Mouse (Mus musculus) layer of hippocampus, adult 9-11 months (tissue): ENCODE measurements around the gene Trabd2b.

Experiments used
- DNase-seq: peaks from one replicate; pipeline ENCODE4 v3.0.0; 2022

The Trabd2b gene

DNA sequence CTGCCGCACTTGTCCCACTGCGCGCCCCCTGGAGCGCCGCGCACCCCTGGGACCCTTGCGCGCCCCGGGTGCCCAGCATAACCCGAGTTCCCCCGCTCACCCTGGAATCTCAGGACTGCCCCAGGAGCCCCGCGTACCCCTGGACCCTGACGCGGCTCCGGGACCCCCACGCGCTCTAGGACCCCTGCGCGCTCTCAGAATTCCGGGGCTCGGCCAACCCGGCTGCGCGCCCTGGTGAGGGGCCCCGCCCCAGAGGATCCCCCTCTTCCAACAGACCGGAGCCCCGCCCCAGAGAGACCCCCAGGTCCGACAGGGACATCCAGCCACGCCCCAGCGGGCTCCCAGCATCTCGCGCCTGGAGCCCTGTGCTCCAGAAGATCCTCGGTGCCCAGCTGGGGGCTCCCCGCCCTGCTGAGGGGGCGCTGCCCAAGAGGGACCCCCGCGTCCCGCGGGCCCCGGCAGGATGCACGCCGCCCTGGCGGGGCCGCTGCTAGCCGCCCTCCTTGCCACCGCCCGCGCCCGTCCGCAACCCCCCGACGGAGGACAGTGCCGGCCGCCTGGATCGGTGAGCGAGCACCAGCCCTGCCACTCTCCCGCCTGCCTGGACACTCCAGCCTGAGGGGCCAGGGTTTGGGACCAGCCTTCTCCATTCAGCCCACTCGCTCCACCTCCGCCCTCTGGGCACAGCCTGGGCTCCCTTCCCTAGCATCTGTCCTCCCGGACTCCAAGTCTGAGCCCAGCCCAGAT lies at the start of gene Trabd2b:
Gene Trabd2b, plus strand, starts transcription at position 370 of the 747 bp plus-strand sequence.
- no peak for DNase-seq

DNA sequence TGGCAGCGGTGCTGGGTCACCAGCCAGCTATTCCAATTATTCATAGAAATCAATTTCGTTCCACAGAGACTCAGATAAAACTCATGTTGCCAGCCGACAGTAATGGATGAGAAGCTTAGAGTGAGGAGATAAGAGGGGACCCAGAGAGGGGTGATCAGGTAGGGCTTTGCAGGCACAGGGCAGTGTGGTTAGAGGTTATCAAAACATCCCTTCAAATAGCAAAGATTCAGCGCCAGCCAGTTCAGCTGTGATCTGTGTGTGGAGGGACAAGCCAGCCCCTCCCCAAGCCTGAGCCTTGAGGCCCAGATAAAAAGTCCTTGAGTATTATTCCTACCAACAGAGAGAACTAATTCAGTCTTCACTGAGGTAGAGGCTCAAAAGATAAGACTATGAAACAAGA lies 49.1 kb upstream of the Trabd2b start:
- DNase-seq: no peak

DNA sequence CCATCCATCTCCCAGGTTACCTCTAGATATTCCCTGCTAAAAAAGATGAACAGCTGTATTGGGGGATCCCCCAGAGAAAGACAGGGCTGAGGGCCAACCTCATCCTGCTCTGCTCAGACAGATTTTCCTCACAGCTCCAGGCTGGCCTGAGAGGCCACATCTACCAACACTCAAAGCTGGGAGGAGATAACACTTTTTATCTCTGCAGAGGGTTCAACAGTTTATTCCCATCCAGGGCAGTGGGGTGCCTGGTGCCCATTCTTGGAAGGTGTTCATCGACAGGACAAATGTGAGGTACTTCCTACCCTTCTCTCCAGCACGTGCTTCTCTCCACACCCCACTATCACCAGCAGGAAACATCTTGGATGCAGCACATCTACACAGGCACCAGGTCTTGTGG lies 47.6 kb upstream of the Trabd2b start:
- no peak for DNase-seq

DNA sequence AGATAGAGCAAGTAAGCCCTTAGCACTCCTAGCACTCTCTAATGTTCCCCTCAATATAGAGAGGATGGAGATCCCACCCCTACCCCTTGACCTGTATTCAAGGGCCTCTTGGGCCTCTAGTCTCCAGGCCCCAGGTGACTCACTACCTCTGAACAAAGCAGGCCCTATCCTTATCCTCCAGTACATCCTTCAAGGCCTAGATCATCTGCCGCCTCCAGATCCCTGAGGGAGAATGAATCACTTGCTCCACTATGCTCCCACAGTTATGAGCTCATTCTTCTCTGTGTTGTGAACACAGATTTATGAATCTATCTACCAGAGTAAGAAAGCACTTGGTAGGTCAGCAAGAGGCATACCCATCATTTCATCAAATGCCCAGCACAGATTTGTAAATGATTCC lies 46.7 kb upstream of the Trabd2b start:
- no peak for DNase-seq

DNA sequence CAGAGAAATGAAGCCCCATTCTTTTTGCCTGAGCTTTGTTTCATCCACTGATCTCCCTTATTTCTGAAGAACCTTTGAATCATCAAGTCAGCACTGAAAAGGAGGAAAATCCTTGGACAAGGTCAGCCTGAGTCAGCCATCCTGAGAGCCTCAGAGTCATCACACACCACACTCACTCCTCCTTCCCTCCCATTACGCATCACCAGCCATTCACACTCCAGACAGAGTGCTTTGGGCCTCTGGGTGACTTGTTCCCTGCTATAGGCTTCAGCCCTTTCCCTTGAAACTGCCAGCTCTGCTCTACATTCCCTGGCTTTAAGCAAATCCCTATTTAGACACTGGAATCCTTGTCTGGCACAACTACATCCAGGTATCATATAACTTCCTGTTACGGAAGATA lies 45.2 kb upstream of the Trabd2b start:
- no peak for DNase-seq

DNA sequence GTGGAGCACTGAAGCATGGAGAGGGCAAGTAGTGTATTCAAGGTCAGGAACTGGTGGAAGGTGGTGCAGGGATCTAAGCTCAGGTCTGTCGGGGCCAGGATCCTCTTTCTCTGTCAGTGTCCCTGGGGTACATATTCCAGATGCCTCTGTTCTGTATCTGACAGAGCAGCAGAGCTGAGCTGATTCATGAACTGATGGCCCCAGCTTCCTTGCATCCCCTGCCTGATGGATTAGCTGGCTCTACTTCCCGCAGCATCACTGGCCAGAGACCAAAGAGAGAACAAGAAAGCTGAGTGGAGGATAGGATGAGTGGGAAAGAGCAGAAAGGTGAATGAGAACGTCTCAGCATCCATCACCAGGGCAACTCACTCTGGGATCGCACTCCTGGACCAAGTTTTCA lies 41.5 kb upstream of the Trabd2b start:
- DNase-seq: no peak

DNA sequence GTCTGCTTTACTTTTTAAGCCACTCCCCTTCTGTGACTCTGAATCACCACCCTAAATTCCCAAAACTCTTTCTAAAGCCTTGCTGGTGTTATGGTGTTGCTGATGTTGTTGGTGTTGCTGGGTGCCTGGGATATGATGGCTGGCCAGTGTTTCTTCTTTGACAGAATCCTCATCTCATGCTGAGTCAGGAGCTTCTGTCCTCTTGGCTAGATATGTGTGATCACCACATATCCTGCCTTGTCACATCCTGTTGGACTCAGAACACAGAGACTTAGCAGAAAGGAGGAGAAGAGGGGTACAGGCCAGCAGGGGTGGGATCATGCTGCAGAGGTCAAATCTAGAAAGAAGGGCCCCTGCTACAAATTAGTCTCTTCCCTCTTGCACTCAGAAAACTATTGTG lies 40.9 kb upstream of the Trabd2b start:
- DNase-seq: no peak

DNA sequence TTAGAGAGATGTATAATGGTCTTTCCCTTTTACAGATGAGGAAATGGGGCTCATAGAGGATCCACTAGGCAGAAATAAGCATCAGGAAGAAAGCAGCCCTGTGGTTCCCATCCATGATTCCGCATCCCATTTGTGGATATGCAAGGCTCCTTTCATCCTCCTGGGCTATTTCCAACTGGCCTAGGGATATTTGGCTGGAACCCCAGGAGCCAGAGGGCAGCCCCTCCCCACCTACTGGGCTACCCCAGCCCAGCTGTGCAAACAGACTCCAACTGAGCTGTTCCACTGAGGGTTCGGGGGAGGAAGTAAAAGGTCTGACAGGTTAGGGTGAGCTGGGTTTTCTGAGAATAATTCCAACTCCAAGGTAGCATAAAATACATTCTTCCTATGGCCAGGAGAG lies 39.5 kb upstream of the Trabd2b start:
- no peak for DNase-seq

DNA sequence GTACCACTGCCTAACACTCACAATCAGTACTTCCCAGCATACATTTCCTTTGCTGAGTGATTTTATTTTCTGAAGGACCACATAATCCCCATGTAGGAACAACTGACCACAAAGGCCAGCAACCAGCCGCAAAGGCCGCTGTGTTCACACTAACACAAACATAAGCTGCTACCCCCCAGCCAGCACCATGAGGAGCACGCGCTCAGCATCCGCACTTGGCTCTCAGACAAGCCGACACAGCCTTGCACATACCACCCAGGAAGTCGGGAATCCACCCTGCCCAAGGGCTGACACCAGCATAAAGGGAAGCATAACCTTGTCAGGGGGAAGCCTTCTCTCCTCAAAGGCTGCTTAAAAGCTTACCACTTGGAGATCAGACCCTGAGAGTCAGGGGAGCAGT lies 38.7 kb upstream of the Trabd2b start:
- DNase-seq: no peak

DNA sequence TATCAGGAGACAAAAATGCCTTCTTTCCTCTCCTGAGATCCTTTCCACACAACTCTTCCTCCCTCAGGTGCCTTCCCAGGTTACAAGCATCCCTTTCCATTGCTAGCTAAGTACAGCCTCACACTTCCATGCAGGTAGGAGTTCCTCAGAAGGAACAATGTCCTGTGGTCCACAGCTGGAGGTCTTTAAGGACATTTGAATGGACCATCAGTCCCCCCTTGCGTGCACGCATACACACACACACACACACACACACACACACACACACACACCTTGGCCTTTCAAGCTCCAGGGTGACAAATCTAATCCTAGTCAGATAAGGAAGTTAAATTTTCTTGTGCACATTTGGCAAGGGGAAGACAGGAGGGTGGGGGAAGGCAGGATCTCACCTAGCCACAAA lies 36.9 kb upstream of the Trabd2b start:
- DNase-seq: no peak

DNA sequence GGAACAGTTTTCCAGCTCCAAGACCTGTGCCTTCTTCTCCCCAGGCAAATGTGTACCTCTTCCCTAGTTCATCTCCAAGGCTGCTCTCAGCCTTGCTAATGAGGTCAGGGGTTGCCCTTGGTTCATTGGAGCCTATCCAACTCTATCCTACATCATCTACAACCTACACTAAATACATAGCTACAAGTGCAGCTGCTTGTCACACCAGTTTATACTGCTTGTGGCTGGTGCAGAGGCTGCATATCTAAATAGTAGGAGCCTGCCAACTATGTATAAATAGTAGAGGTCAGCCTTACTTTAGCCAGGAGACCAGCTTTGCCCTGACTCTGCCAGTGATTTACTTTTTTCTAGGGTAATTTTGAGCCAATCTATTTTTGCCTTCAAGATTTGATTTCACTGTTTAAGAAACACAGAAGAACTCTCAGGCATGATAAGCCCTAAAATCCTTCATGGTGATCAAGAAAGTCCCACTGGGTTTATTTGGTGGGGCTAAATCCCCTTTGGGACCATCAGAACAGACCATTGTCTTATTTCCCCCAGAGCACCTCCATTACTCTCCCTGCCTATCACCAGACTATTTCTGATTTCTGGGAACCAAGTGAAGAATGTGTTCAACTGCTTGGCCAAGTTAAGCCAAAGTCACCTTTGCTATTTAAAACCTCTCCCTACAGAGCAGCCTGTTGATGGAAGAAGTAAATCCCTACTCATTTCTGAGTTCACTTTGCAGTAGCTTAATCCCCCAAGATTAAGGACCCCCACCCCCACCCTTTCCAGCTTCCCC lies 35.4 kb upstream of the Trabd2b start:
- no peak for DNase-seq

DNA sequence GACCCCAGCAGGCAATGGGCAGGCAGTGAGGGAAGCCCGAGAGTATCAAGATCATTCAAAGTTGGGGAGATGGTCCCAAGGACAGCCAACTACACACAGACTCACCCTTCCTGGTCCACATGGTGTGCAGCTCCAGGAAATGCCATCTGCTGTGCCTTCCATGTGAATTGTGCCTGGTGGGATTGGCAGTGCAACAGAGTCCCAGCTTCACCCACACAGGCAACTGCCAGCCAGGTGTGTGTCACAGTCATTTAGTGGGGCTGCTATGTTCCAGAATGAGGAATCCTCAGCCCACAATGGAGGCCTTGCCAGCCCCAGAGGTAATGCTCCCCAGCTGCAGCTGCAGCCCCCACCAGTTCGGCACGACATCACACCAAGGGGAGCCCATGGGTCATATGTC lies 33.8 kb upstream of the Trabd2b start:
- peak; percentile 80 for DNase-seq

DNA sequence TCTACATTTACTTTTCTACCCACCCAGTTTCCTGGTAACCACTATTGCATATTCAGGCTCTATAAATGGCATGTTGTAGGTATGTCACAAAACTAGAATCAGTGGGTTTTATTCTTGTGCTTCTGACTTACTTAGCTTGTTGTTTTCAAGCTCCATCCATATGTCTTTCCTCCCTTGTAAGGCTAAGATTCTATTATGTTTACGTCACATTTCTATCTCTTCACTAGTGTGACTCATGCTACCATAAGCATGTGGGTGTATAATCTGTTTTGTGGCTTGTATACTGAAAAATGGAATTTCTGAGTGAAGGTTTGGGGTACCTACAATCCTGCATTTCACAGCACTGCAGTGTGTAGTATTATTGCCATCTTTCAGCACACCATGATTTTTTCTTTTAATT lies 32.2 kb upstream of the Trabd2b start:
- no peak for DNase-seq

DNA sequence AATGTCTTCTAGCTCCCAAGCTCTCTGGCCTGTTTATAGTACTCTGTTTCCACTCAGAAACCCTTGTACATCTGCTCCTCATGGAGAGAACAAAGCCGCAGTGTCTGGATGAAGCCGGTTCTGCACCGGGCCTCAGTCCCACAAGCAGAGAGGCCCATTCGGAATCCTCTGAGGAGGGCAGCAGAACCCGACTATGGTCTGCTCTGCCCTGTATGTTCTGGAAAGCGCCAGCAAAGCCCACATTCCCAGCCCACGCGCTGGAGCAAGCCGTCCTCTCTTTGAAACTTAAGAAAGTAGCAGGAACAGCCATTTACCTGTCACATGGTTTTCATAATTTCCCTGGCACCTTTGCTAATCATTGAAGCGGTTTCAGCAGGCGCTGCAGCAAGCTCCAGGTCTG lies 29.0 kb upstream of the Trabd2b start:
- no peak for DNase-seq

DNA sequence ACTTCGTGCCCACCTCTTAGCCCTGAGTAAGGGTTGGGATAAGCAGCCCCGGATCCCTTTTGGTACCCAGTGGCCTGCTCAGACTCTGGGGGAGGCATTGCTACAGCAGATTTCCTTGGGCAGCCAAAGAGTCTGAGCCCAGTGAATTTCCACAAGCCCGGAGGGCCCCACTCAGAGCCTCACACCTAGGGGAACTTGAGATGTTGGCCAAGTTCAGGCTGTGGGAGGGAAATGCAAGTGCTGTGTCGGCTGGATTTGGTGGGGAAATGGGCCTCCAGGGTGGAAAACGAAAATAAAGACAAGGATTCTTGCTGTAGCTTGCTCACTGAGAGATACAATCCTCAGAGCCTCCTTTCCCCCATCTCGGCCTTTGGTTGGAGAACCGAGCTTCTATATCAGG lies 28.0 kb upstream of the Trabd2b start:
- DNase-seq: no peak

DNA sequence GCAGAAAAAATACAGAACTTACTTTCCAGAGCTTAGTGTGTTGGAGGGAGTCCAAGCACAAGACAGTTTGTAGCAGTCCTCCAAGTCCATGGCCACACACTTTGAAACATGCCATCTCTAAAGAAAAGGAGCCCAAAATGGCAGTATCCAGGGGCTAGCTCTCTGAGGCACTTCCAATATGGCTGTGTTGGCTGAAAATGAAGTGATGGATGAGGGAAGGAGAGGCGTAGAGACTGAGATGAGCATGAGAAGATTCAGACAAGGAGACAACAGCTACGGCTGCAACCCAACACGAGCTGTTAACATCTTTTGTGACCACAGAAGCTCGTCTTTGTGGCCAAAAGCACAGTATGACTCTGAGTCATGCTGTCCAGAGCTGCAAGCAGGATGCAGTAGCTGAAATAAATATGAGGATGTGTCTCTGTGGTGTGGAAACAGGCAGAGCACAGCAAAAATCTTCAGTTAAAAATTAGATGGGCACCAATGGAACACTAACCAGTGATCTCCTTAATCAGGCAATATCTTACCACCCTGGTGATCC lies 27.0 kb upstream of the Trabd2b start:
- no peak for DNase-seq

DNA sequence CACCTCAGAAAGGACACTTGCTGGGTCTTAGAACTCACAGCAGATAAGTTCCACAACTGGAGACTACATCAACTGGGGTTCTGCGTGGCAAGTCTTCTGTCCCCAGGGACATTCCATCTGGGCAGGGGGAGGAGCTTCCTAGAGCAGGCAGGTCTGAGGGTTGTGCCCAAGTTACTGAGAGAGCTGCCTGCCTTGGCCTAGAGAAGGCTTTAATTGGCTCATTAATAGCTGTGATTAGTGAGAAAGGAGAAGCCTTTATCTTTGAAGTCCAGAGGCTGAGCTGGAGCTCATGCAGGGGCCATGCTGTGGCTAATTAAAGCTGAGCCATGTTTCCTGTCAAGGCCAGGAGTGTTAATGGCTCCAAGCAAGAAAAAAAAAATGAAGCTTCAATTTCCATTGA lies 23.9 kb upstream of the Trabd2b start:
- DNase-seq: no peak

DNA sequence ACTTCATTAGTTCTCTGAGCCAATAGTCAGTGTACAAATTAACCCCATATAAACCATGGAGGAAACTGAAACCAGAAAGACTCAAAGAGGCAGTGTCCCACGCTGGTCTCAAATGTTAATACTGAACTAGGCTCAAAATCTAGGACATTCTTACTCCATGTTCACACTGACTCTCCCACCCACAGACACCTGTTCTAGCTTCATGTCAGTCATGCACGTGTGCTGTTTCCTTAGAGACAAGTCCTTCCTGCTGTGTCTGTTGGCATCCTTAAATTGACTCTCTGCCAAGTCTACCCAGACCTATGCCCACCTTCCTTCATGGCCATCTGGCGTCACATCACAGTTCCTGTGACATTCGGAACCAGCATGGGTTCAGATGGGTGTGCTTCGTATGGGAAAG lies 21.3 kb upstream of the Trabd2b start:
- DNase-seq: peak; percentile 44

DNA sequence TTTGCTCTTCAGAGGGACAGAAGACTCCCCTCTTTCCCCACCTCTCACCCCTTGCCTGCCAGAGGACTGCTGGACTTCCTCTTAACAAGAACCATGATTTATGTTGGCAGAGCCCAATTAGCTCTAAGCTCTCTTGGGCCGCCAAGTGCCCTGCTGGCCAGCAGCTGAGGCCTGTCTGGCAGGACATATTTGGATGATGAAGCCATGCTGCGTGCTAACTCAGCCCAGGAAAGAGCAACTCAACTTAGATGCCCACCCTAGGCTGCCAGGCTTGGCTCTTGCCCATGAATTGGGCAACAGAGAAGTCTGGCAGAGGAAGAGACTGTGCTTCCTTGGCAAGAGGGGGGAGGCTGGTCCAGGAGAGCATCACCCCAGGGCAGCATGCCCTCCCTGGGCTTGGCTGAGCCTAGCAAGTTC lies 20.1 kb upstream of the Trabd2b start:
- DNase-seq: peak; percentile 57

DNA sequence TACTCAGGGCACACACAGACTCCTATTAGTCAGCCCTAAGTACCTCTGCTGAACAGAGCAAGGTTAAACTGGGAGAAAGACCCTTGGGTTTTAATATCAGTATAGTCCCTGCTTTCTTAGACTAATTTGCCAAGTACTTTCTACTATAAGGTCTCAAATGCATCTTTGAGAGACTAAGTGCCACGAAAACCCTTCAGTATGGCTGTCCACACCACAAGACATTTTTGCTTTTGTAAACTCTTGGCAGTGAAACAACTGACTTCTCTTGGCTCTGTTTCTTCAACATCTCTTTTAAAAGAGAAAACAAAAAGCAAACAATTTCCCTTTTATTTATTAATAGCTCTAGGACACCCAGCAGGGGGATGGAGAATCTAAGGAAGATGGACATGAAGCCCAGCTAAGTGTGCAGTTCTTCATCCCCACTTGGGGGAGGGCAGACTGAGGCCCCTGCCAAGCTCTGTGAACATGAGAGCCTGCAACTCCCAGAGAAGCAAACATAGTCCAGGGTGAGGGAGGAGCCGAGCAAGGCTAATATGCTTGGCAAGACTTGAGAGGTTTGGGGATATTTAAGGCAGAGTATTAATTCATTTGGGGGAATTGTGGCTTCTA lies 18.9 kb upstream of the Trabd2b start:
- no peak for DNase-seq

DNA sequence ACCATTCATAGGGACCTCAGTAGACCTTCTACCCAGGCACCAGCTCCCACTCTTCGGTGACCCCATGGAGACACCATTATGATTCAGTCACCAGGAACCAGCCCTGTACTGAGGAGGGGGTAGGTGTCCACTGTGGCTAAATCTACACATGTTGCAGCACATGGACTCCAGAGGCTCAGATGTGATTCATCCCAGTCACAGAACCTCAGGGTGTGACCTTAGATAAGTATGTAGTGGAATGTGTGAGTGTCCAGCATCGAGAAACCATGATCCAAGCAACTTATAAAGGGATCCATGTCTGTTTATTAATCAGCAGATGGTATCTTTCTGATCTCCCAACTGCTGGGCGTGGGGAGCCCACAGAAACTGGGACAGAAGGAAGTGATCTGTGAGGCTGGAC lies 18.2 kb upstream of the Trabd2b start:
- DNase-seq: no peak

DNA sequence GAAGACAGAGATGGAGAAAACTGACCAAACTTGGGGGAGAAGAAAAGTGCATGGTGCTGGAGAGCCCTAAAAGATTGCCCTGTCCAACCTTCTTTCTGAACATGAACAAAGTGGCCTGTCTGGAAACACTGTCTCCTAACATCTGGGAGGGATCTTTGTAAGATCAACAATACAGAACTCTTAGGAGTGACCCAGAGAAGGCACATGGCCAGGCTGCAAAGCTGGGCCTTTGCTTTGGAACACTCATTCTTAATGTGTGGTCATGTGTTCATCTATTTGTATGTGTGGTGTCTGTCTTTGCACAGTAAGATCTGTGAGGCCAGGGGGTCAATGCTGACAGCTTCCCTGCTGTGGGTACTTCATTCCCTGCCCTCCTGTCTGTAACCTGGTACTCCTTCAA lies 16.9 kb upstream of the Trabd2b start:
- no peak for DNase-seq

DNA sequence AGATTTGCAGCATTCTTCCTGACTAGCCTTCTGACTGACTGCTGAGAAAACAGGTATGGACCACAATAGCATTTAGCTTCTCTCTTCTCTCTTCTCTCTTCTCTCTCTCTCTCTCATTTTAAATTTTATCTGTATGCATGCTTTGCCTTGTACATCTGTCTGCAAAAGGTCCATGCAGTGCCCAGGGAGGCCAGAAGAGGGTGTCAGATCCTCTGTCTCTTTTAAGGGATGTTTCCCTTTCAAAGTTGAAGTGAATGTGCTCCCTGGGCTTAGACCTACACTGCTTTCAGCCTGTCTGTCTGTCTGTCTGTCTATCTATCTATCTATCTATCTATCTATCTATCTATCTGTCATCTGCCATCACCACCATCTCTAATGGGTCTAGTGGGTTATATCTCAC lies 8.9 kb upstream of the Trabd2b start:
- no peak for DNase-seq

DNA sequence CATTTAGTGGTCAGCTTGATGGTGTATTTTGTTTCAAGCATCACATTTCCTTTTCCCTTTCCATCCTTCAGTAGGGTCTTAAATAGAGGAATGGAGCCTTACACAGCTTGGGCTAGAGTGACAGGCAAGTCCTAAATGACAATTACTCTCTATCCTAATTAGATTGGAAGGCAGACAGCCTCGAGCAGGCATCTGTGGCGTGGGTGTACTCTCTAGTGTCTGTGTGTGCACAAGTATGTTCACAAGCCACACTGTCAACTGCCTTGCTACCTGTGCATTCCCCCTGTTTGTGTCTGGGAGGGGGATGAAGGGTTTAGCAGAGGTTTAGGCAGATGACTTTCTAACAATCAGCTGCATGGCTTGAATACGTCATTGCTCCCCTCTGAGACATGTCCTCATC lies 6.7 kb upstream of the Trabd2b start:
- DNase-seq: peak; percentile 86
